10 mouse cellular contexts compared by ENCODE assay signal in genomic region chr4:83261998-83262397, GRCm38 (mm10).
DNase-seq lines count a peak whose midpoint lies in the region; ATAC-seq and TF ChIP-seq lines count a peak whose summit lies in the region.
"Had no signal": no experiment of that assay in that cellular context is flagged by ENCODE, and none has a peak within 500 bp of the region (broad histone marks: within the 10 kb centered on the region; RNA-seq: fewer than 3 reads in every experiment).

No protein-coding gene starts in this region.

- H3K4me1 ChIP-seq in limb, embryonic 14.5 days (ENCODE audit: control insufficient read depth, insufficient read depth, low read length) = no peaks in the 10 kb centered on the region
- H3K4me1 ChIP-seq: heart, embryonic 15.5 days had no signal

- H3K36me3 ChIP-seq in limb, embryonic 14.5 days (ENCODE audit: control insufficient read depth, insufficient read depth, low read length) = no peaks in the 10 kb centered on the region
- H3K36me3 ChIP-seq: heart, embryonic 15.5 days had no signal

- H3K9ac ChIP-seq in limb, embryonic 14.5 days (ENCODE audit: low read depth, low read length, severe bottlenecking) = no peak overlapping the region
- H3K9ac ChIP-seq: heart, embryonic 15.5 days had no signal

- ATAC-seq in CD4-positive, CD25-positive, alpha-beta regulatory T cell, adult 4 months = peak; percentile 27
- ATAC-seq in limb, embryonic 14.5 days (ENCODE audit: low FRiP score, low read depth) = no peak
- ATAC-seq in activated CD4-positive, CD25-positive, alpha-beta regulatory T cell, adult 4 months = no peak

- no peaks in the 10 kb centered on the region for H3K27me3 ChIP-seq in limb, embryonic 14.5 days (ENCODE audit: control insufficient read depth, insufficient read depth, low read length)
- H3K27me3 ChIP-seq: heart, embryonic 15.5 days; megakaryocyte, embryonic 14.5 days had no signal

- H3K9me3 ChIP-seq in limb, embryonic 14.5 days (ENCODE audit: control insufficient read depth, low read length) = no peaks in the 10 kb centered on the region
- H3K9me3 ChIP-seq: heart, embryonic 15.5 days; megakaryocyte, embryonic 14.5 days had no signal

- 13% methylated on average over 2 of the region's 2 CpGs for WGBS in limb, embryonic 14.5 days

- H3K27ac ChIP-seq in limb, embryonic 14.5 days (replicated peaks; ENCODE audit: low read depth, low read length) = no peak overlapping the region
- H3K27ac ChIP-seq: heart, embryonic 15.5 days had no signal

- no peak overlapping the region for H3K4me2 ChIP-seq in limb, embryonic 14.5 days (replicated peaks; ENCODE audit: low read depth, low read length, severe bottlenecking)
- H3K4me2 ChIP-seq: heart, embryonic 15.5 days had no signal

- peak; percentile 81 for DNase-seq in embryo, embryonic 10.5 days (ENCODE audit: low spot score)
- DNase-seq in embryo, embryonic 10 days (ENCODE audit: low spot score) = no peak
- DNase-seq in layer of hippocampus, postnatal 14 days (ENCODE audit: low spot score in 2 of 2) = peak; percentile 33
- DNase-seq in layer of hippocampus, postnatal 36 days = no peak
- DNase-seq in embryo, embryonic 11 days = peak; percentile 66
- DNase-seq in limb, embryonic 14.5 days (ENCODE audit: low spot score) = peak; percentile 59

- TF ChIP-seq POLR2A in limb, embryonic 14.5 days (IDR thresholded peaks at IDR 0.05; ENCODE audit: borderline replicate concordance, extremely low read depth, insufficient read depth, insufficient read length) = no peak

- H3K4me3 ChIP-seq in limb, embryonic 14.5 days (replicated peaks; ENCODE audit: low read length) = no peak overlapping the region
- H3K4me3 ChIP-seq: heart, embryonic 15.5 days; megakaryocyte, embryonic 14.5 days had no signal

Comparison
In these comparisons a context has a peak if more than half of its experiments do, and no peak if none do; other contexts are left out.
1. DNase-seq: peak in embryo, embryonic 10.5 days (single experiment), layer of hippocampus, postnatal 14 days (2 of 2), embryo, embryonic 11 days (single experiment) and limb, embryonic 14.5 days (single experiment); none in embryo, embryonic 10 days (single experiment) and layer of hippocampus, postnatal 36 days (0 of 2).